Mouse (Mus musculus) liver, embryonic 14.5 days (tissue): ENCODE data around the gene Ang5. TPM values are rescaled to one million over a fixed set of nuclear protein-coding genes. Genes with fewer than 3 reads are reported as not detected.

Source experiments
- polyA plus RNA-seq, 2 experiments: library from polyadenylated mRNA; depleted of rRNA in 1 of 2; stranded (reverse) in 1 of 2; unstranded in 1 of 2; fragments of >200 nt; fragmentation: Nextera tagmentation in 1 of 2; extraction: Ambion mirVana in 1 of 2; gene quantifications; 2 replicates each; pipeline versions ENCODE4 v1.2.1 to v1.2.3; 2012 to 2014

Ang5 gene
- polyA plus RNA-seq, 2 experiments, result not detected

Other genes with a start within 250 kb of the Ang5 start
- not detected in 2 replicates for gene Gm16506, start 229.6 kb upstream of the Ang5 start, polyA plus RNA-seq (2012; rRNA removed)
- not detected in 2 replicates for gene Gm16506, start 229.6 kb upstream of the Ang5 start, polyA plus RNA-seq (2014; fragmentation: Nextera tagmentation; extraction: Ambion mirVana)
- gene Gm6526, start 209.2 kb upstream of the Ang5 start, polyA plus RNA-seq (2012; rRNA removed), result not detected in 2 replicates
- gene Gm6526, start 209.2 kb upstream of the Ang5 start, polyA plus RNA-seq (2014; fragmentation: Nextera tagmentation; extraction: Ambion mirVana), result not detected in 2 replicates
- gene Gm8180, start 172.3 kb upstream of the Ang5 start, polyA plus RNA-seq (2012; rRNA removed), result not detected in 2 replicates
- not detected in 2 replicates for gene Gm8180, start 172.3 kb upstream of the Ang5 start, polyA plus RNA-seq (2014; fragmentation: Nextera tagmentation; extraction: Ambion mirVana)
- 8.8 and 18.7 TPM in 2 replicates for gene Ear1, start 81.6 kb upstream of the Ang5 start, polyA plus RNA-seq (2012; rRNA removed)
- gene Ear1, start 81.6 kb upstream of the Ang5 start, polyA plus RNA-seq (2014; fragmentation: Nextera tagmentation; extraction: Ambion mirVana), result 2.9 and 3.2 TPM in 2 replicates
- gene Ear10, start 33.5 kb upstream of the Ang5 start, polyA plus RNA-seq (2012; rRNA removed), result not detected in 2 replicates
- not detected in 2 replicates for gene Ear10, start 33.5 kb upstream of the Ang5 start, polyA plus RNA-seq (2014; fragmentation: Nextera tagmentation; extraction: Ambion mirVana)
- 7.5 and 11.1 TPM in 2 replicates for gene Gm8113, start 31.7 kb upstream of the Ang5 start, polyA plus RNA-seq (2012; rRNA removed)
- 7.4 and 8.6 TPM in 2 replicates for gene Gm8113, start 31.7 kb upstream of the Ang5 start, polyA plus RNA-seq (2014; fragmentation: Nextera tagmentation; extraction: Ambion mirVana)
- gene Ang6, start 45.2 kb downstream of the Ang5 start, polyA plus RNA-seq (2012; rRNA removed), result 0.15 TPM in 1 of 2 replicates, not detected in the other
- not detected in 2 replicates for gene Ang6, start 45.2 kb downstream of the Ang5 start, polyA plus RNA-seq (2014; fragmentation: Nextera tagmentation; extraction: Ambion mirVana)
- gene Ear2, start 145.6 kb downstream of the Ang5 start, polyA plus RNA-seq (2012; rRNA removed), result 18.7 and 25.9 TPM in 2 replicates
- gene Ear2, start 145.6 kb downstream of the Ang5 start, polyA plus RNA-seq (2014; fragmentation: Nextera tagmentation; extraction: Ambion mirVana), result 7.5 and 8.8 TPM in 2 replicates
- not detected in 2 replicates for gene Gm3327, start 166.8 kb downstream of the Ang5 start, polyA plus RNA-seq (2012; rRNA removed)
- not detected in 2 replicates for gene Gm3327, start 166.8 kb downstream of the Ang5 start, polyA plus RNA-seq (2014; fragmentation: Nextera tagmentation; extraction: Ambion mirVana)
- gene Gm8212, start 240.6 kb downstream of the Ang5 start, polyA plus RNA-seq (2012; rRNA removed), result not detected in 2 replicates
- gene Gm8212, start 240.6 kb downstream of the Ang5 start, polyA plus RNA-seq (2014; fragmentation: Nextera tagmentation; extraction: Ambion mirVana), result not detected in 2 replicates